8 mouse cellular contexts compared by ENCODE assay signal in genomic region chr5:43087907-43088387, GRCm38 (mm10).
DNase-seq lines count a peak whose midpoint lies in the region; ATAC-seq and TF ChIP-seq lines count a peak whose summit lies in the region.

No protein-coding gene starts in this region.

- peak overlapping the region; percentile 38; the same call in 1 of the 2 replicates for H3K9ac ChIP-seq in heart, embryonic 16.5 days (ENCODE audit: low read length)
- no peak overlapping the region for H3K9ac ChIP-seq in midbrain, embryonic 12.5 days (replicated peaks)

- no peaks in the 10 kb centered on the region for H3K27me3 ChIP-seq in heart, embryonic 16.5 days (ENCODE audit: control insufficient read depth, insufficient read depth, low read length)
- no peaks in the 10 kb centered on the region for H3K27me3 ChIP-seq in midbrain, embryonic 12.5 days

- TF ChIP-seq CTCF in gastrocnemius, adult 2 months (IDR thresholded peaks at IDR 0.05), result no peak
- TF ChIP-seq CTCF in brain, embryonic 14.5 days (IDR thresholded peaks at IDR 0.05; ENCODE audit: borderline replicate concordance, extremely low read depth, insufficient read depth, insufficient read length), result no peak

- peak overlapping the region; percentile 69 for H3K27ac ChIP-seq in gastrocnemius, adult 2 months
- H3K27ac ChIP-seq in heart, embryonic 16.5 days (ENCODE audit: low read length), result peak overlapping the region; percentile 33
- H3K27ac ChIP-seq in midbrain, embryonic 12.5 days (replicated peaks), result peak overlapping the region; percentile 80

- intact Hi-C loops in gastrocnemius, adult 2 months (cut with DNase I), result no loop called here

- no peaks in the 10 kb centered on the region for H3K36me3 ChIP-seq in heart, embryonic 16.5 days (ENCODE audit: control insufficient read depth, insufficient read depth)
- no peaks in the 10 kb centered on the region for H3K36me3 ChIP-seq in midbrain, embryonic 12.5 days

- no peaks in the 10 kb centered on the region for H3K9me3 ChIP-seq in heart, embryonic 16.5 days (replicated peaks; ENCODE audit: control insufficient read depth, low read length)
- H3K9me3 ChIP-seq in midbrain, embryonic 12.5 days, result no peaks in the 10 kb centered on the region

- H3K4me1 ChIP-seq in heart, embryonic 16.5 days (ENCODE audit: control insufficient read depth, insufficient read depth, low read length), result peaks cover 12% of the 10 kb centered on the region
- peaks cover 24% of the 10 kb centered on the region for H3K4me1 ChIP-seq in midbrain, embryonic 12.5 days

- 30% methylated on average over 8 of the region's 8 CpGs for WGBS in heart, embryonic 16.5 days
- WGBS in midbrain, embryonic 12.5 days, result 35% methylated on average over 8 of the region's 8 CpGs

- ATAC-seq in heart, embryonic 16.5 days (replicated peaks; ENCODE audit: extremely low read depth, insufficient read depth, low FRiP score), result peak; percentile 87
- ATAC-seq in midbrain, embryonic 12.5 days (ENCODE audit: low FRiP score, low read depth), result peak; percentile 81
- ATAC-seq in erythroid progenitor cell, adult 5-6 weeks (replicated peaks; ENCODE audit: low FRiP score, poor library complexity, severe bottlenecking), result no peak

- DNase-seq in gastrocnemius, adult 2 months, result no peak
- DNase-seq in gastrocnemius, adult 18-20 months (ENCODE audit: low spot score), result no peak
- DNase-seq in brain, embryonic 14.5 days (ENCODE audit: low read depth), result peak; percentile 63
- DNase-seq in Muller cell, postnatal 12 days (ENCODE audit: inconsistent ontology term), result no peak
- no peak for DNase-seq in adrenal gland, adult 18-20 months (ENCODE audit: low spot score in 2 of 2)

- H3K4me2 ChIP-seq in heart, embryonic 16.5 days (ENCODE audit: low read depth, low read length), result no peak overlapping the region
- H3K4me2 ChIP-seq in midbrain, embryonic 12.5 days (replicated peaks), result no peak overlapping the region

- TF ChIP-seq POLR2A in brain, embryonic 14.5 days (IDR thresholded peaks at IDR 0.05; ENCODE audit: borderline replicate concordance, extremely low read depth, insufficient read depth, insufficient read length, poor library complexity, severe bottlenecking), result no peak

- H3K4me3 ChIP-seq in gastrocnemius, adult 2 months, result no peak overlapping the region
- H3K4me3 ChIP-seq in heart, embryonic 16.5 days (ENCODE audit: low read length), result no peak overlapping the region
- no peak overlapping the region for H3K4me3 ChIP-seq in midbrain, embryonic 12.5 days
